Mouse (Mus musculus) heart, postnatal 14 days (tissue): ENCODE data around the gene Pde4a. TPM values are rescaled to one million over a fixed set of nuclear protein-coding genes. Genes with fewer than 3 reads are reported as not detected.

Source experiments
- DNase-seq, 2 experiments: peaks; one replicate each; pipeline ENCODE4 v3.0.0; 2021 to 2022
- intact Hi-C: fragments of 180-260 bp; cut with DNase I; formaldehyde crosslinking; loops from one replicate; pipeline ENCODE4 v1.15.1; 2025
- long read RNA-seq, 2 experiments: library from polyadenylated mRNA; stranded (forward); transcript quantifications; one replicate each; pipeline ENCODE4 v2.0.0; 2021
- total RNA-seq, 2 experiments: library from RNA; stranded (reverse); gene quantifications; 2 replicates each; pipeline ENCODE4 v1.2.3; 2021

Pde4a gene
- 10 to 100 TPM; 36.7 to 37.5 TPM for total RNA-seq
- long read RNA-seq, experiment 1, full-length matches to known transcripts = 12 of 24 reads
- long read RNA-seq, experiment 1, partial matches to known transcripts = 4 of 24 reads
- long read RNA-seq, experiment 1, other reads (novel, unspliced or antisense) = 8 of 24 reads
- long read RNA-seq, experiment 2, full-length matches to known transcripts = 21 of 34 reads
- long read RNA-seq, experiment 2, partial matches to known transcripts = 5 of 34 reads
- long read RNA-seq, experiment 2, other reads (novel, unspliced or antisense) = 8 of 34 reads

GRCm38 (mm10) chr9:21165041-21165951 is at the start of gene Pde4a:
Pde4a (plus strand) TSS chr9:21165714.
- DNase-seq = peak in 1 of 2 experiments; percentile 51
- intact Hi-C loops = no loop called here

GRCm38 (mm10) chr9:21117073-21117472 is 48.4 kb upstream of the Pde4a start:
- DNase-seq = no peak
- intact Hi-C loops = no loop called here

DNA sequence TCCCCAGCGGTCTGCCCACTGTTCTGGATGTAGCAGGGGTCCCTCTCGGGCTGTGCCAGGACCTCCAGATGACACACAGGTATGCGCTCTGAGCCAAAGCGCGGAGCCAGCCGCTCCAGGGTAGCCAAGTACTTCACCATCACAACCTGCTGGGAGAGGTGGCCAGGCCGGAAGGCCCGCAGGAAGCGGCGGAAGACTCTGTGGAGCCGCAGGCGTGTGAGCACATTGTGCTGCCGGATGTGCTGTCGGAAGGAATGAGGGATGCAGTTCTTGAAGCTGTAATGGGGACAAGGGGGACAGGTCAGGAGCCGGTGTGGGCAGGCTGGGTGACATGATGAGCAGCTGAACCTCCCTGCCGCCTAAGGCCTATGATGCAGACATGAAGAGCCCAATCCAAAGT is 44.0 kb upstream of the Pde4a start:
- no peak for DNase-seq
- intact Hi-C loops = no loop called here

GRCm38 (mm10) chr9:21124837-21125236 is 40.7 kb upstream of the Pde4a start:
- no peak for DNase-seq
- intact Hi-C loops = no loop called here

DNA sequence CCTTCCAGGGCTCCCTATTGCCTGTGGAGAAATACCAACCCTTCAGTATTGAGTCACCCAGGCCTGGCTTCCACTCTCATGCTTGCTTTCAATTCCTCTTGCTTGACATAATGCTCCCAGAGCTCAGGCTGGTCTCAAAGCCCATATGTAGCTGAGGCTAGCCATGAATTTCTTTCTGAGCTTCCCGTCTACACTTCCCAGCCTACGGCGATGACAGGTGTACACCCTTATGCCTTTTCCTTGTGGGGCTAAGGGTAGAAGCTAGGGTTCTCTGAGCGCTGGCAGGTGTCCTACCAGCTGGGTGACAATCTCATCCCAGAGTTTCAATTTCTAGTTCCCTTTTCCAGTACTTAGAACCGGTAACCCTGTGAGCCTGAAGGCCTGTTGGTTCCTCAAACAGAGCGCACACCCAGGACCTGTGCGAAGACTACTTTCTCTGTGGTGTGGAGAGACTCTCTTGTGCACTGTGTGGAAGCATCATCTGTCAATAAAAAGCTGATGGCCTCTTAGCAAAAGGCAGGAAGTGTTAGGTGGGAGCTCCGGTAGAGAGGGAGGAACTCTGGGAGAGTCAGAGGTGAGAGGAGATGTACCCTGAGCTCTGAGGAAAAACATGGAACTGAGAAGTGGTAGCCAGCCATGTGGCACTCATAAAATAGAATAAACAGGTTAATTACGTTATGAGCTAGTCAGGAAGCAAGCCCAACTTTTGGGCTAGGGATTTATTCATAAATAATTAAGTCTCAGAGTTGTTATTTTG is 39.8 kb upstream of the Pde4a start:
- intact Hi-C loops = no loop called here
- no peak for DNase-seq

DNA sequence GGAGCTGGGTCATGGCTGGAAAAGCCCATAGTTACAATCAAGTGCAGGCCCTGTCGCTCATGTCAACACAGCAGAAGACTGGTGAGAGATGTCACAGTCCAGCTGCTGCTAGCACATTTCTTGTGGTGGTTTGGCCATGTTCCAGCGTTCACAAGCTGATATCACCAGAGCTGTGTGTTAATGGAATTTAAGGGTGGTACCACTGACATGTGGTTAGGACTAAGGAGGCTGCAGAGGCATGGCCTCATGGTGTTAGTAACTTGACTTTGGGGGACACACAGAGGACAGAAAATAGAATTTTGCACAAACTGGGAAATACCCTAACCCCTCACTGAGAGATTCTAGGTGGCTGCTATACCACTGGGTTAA is 39.3 kb upstream of the Pde4a start:
- DNase-seq = peak in 1 of 2 experiments; percentile 30
- intact Hi-C loops = no loop called here

DNA sequence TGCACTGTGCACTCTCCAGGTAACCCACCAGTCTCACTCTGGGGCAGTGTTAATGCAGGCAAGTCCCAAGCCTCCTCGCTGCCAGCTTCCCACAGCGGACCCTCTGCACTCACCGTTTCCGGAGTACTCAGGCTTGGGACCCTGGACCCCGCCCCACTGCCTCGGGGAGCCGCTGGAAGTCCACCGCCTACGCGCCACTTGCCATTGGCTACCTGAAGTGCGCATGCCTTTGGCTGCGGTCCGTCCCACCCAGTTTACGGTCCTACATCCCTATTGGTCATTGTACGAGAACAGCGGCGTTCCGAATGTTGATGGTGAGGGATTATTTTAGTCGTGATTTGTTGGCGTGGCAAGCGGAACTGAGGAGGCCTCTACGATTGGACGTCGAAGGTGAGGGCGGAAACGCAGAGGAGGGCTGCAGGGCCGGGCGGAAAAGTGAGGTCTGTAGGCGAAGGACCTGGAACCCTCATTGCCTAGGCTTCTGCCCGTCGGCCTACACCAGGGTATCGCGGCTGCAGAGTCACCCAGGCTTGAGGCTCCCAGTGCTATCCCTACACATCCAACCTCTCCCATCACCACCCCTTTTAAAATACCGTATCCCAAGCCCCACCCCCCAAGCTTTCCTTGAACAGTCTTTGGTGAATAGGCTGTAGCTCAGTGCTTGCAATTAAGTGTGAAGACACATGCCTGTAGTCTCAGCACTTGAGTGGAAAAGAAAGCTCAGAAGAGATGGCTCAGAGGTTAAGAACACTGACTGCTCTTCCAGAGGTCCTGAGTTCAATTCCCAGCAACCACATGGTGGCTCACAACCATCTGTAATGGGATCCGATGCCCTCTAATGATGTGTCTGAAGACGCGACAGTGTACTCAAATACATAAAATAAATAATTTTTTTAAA is 34.2 kb upstream of the Pde4a start, which contains the start of gene Tyk2:
TSS of gene Tyk2 (minus strand) at position 185 of the 898 bp plus-strand sequence.
- DNase-seq = peak; percentile 85 to 88
- intact Hi-C loops = loop anchor here (5.0 to 10.0 kb wide), 2 partner anchors 39 to 127 kb away; partner anchors contain the start of genes Gm38431, Mrpl4 and Raver1

- no peak for DNase-seq
- intact Hi-C loops = loop anchor here (5.0 to 10.0 kb wide), 2 partner anchors 40 to 127 kb away; partner anchors contain the start of genes Gm38431, Mrpl4 and Raver1
These were observed 33.3 kb upstream of the Pde4a start for GRCm38 (mm10) chr9:21132102-21132775.

GRCm38 (mm10) chr9:21133064-21133707 is 32.3 kb upstream of the Pde4a start:
- intact Hi-C loops = loop anchor here (5.0 to 10.0 kb wide), 2 partner anchors 41 to 128 kb away; partner anchors contain the start of genes Gm38431, Mrpl4 and Raver1

DNA sequence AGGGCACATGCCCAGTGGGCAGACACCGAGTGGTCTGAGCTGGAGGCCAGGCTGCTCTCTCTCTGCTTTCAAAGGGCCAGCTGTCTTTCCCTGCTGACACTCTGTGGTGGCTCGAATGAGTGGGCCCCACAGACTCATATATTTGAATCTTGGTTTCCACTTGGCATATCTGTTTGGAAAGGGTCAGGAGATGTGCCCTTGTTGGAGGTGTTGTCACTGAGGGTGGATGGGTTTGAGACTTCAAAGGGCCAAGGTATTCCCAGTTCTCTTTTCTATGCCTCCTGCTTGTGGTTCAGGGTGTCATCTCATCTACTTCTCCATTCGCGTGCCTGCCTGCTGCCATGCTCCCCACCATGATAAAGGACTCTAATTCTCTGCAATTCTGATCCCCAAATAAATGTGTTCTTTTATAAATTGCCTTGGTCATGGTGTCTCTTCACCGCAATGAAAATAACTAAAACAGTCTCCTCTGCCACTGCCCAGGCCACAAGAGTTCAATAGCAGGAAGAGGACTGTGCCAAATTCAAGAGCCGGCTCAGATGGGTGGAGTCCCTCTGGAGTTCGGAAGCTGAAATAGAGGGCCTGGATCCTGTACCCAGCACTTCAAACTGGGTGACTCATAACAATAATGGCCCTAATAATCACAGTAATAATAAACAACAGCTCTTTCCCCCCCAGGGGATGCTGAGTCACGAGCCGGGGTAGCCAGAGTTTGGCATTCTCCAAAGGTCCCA is 30.8 kb upstream of the Pde4a start:
- intact Hi-C loops = loop anchor here (5.0 to 10.0 kb wide), 2 partner anchors 42 to 130 kb away; partner anchors contain the start of genes Gm38431, Mrpl4 and Raver1
- peak in 1 of 2 experiments; percentile 42 for DNase-seq

More at GRCm38 (mm10) chr9:21133064-21133707, 32.3 kb upstream of the Pde4a start:
- no peak for DNase-seq

- intact Hi-C loops = loop anchor here (10.0 kb wide), 1 partner anchor 131 kb away; the partner anchor contains the start of gene Mrpl4
- no peak for DNase-seq
These were observed 30.1 kb upstream of the Pde4a start for GRCm38 (mm10) chr9:21135329-21135890.

- intact Hi-C loops = loop anchor here (2.0 to 10.0 kb wide), 2 partner anchors 105 to 131 kb away; partner anchors contain the start of gene Mrpl4
- DNase-seq = no peak
These were observed 29.6 kb upstream of the Pde4a start for GRCm38 (mm10) chr9:21135941-21136381.

GRCm38 (mm10) chr9:21136401-21136800 is 29.1 kb upstream of the Pde4a start:
- intact Hi-C loops = loop anchor here (2.0 to 10.0 kb wide), 2 partner anchors 106 to 132 kb away; partner anchors contain the start of gene Mrpl4
- DNase-seq = no peak

DNA sequence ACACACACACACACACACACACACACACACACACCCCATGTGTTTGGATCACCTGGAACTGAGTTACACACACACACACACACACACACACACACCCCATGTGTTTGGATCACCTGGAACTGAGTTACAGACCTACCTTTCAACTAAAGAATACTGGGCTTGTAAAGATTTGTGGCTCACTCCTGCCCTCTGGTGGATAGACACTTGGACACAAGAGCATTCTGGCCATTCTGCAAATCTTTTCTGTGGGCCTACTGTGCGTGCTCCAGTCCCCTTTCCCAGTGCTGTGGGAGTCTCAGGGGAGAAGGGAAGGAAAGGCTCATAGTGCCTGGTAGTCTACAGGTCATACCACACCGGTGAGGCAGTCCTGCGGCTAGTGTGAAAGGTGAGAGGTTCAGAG is 28.3 kb upstream of the Pde4a start:
- intact Hi-C loops = loop anchor here (2.0 to 10.0 kb wide), 2 partner anchors 106 to 132 kb away; partner anchors contain the start of gene Mrpl4
- DNase-seq = peak; percentile 62 to 77

DNA sequence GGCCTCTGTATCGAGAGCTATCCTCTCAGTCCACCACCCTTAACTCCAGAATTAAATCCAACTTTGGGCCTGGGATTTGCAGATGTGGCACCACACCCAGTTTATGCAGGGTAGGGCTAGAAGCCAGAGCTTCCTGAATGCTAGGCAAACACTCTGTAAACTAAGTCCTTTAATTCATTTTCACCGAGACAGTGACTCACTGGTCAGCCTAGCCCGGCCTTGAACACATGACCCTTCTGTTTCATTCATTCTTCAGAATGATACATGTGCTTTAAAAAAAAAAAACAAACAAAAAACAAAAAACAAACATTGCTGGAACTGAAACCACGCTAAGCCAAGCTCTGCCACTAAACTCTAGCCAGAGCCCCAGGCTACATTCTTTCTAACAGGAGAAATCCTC is 27.1 kb upstream of the Pde4a start:
- intact Hi-C loops = loop anchor here (2.0 to 10.0 kb wide), 2 partner anchors 134 to 238 kb away; partner anchors contain the start of gene Mrpl4

DNA sequence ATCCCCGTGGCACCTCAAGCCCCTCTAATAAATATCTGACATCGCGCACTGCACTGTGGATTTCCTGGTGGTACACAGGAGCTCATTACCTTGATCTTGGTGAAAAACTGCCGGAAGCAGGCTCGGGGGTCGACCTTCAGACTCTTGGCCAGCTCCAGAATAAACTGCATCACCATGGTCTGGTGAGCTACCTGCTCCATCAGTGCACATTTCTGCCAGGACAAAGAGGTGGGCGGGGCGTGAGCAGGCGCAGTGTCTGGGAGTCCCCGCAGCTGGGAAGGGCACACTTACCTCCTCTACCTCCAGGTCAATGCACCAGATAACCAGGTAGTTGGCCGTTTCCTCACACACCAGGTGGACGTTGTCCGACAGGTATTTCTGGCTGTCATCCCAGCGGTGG is 23.6 kb upstream of the Pde4a start:
- intact Hi-C loops = no loop called here
- DNase-seq = no peak

More for the DNA sequence above, 27.1 kb upstream of the Pde4a start:
- no peak for DNase-seq

DNA sequence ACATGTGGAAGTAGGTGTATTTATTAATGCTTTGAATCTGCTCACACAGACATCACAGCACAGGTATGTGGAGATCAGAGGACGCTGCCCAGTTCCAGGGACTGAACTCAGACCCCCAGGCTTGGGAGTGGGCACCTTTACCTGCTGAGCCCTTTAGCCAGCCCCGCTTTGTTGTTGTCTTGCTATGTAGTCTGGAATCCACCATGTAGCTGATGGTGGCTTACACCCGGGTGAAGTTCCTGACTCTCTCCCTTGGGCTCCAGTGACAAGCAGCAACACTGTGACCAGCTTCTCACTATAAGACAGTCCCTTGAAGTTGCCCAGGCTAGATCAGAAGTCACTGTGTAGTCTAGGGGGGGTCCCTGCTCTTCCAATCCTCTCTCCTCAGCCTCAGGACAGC is 21.2 kb upstream of the Pde4a start:
- intact Hi-C loops = no loop called here
- no peak for DNase-seq
